Mouse (Mus musculus): ENCODE data around the gene Wdfy3.

The Wdfy3 gene

GRCm38 (mm10) chr5:101833875-101834274, 235.8 kb downstream of the Wdfy3 start:
- DNase-seq (ENCODE audit: low read depth, low spot score): no peak

- DNase-seq (ENCODE audit: low read depth, low spot score): no peak
Observed at GRCm38 (mm10) chr5:101832991-101833390, 236.7 kb downstream of the Wdfy3 start.

GRCm38 (mm10) chr5:101832042-101832441, 237.7 kb downstream of the Wdfy3 start:
- no peak for DNase-seq (ENCODE audit: low read depth, low spot score)

- DNase-seq (ENCODE audit: low read depth, low spot score): no peak
Observed at GRCm38 (mm10) chr5:101830180-101830579, 239.5 kb downstream of the Wdfy3 start.

GRCm38 (mm10) chr5:101828932-101829331, 240.8 kb downstream of the Wdfy3 start:
- no peak for DNase-seq (ENCODE audit: low read depth, low spot score)

- no peak for DNase-seq (ENCODE audit: low read depth, low spot score)
Observed at GRCm38 (mm10) chr5:101827477-101827876, 242.2 kb downstream of the Wdfy3 start.

- DNase-seq (ENCODE audit: low read depth, low spot score): no peak
Observed at GRCm38 (mm10) chr5:101826531-101826970, 243.2 kb downstream of the Wdfy3 start.

- DNase-seq (ENCODE audit: low read depth, low spot score): no peak
Observed at GRCm38 (mm10) chr5:101825111-101825911, 244.4 kb downstream of the Wdfy3 start.

GRCm38 (mm10) chr5:101822311-101822670, 247.4 kb downstream of the Wdfy3 start:
- no peak for DNase-seq (ENCODE audit: low read depth, low spot score)

- no peak for DNase-seq (ENCODE audit: low read depth, low spot score)
Observed at GRCm38 (mm10) chr5:101821491-101822310, 248.0 kb downstream of the Wdfy3 start.

GRCm38 (mm10) chr5:101821052-101821451, 248.7 kb downstream of the Wdfy3 start:
- DNase-seq (ENCODE audit: low read depth, low spot score): no peak

- no peak for DNase-seq (ENCODE audit: low read depth, low spot score)
Observed at GRCm38 (mm10) chr5:101819844-101820243, 249.9 kb downstream of the Wdfy3 start.

GRCm38 (mm10) chr5:101819216-101819615, 250.5 kb downstream of the Wdfy3 start:
- DNase-seq (ENCODE audit: low read depth, low spot score): no peak

GRCm38 (mm10) chr5:101816822-101817221, 252.9 kb downstream of the Wdfy3 start:
- DNase-seq (ENCODE audit: low read depth, low spot score): no peak

GRCm38 (mm10) chr5:101811296-101812169, 258.2 kb downstream of the Wdfy3 start:
- DNase-seq (ENCODE audit: low read depth, low spot score): no peak

- no peak for DNase-seq (ENCODE audit: low read depth, low spot score)
Observed at GRCm38 (mm10) chr5:101802358-101803022, 267.2 kb downstream of the Wdfy3 start.

- no peak for DNase-seq (ENCODE audit: low read depth, low spot score)
Observed at GRCm38 (mm10) chr5:101801891-101802290, 267.8 kb downstream of the Wdfy3 start.

GRCm38 (mm10) chr5:101792665-101793064, 277.1 kb downstream of the Wdfy3 start:
- DNase-seq (ENCODE audit: low read depth, low spot score): no peak

- DNase-seq (ENCODE audit: low read depth, low spot score): no peak
Observed at GRCm38 (mm10) chr5:101790560-101790959, 279.2 kb downstream of the Wdfy3 start.

GRCm38 (mm10) chr5:101789770-101790169, 280.0 kb downstream of the Wdfy3 start:
- no peak for DNase-seq (ENCODE audit: low read depth, low spot score)

- DNase-seq (ENCODE audit: low read depth, low spot score): no peak
Observed at GRCm38 (mm10) chr5:101785921-101786614, 283.7 kb downstream of the Wdfy3 start.

Data from CD4-positive, CD25-positive, alpha-beta regulatory T cell, adult 2 months (primary cell).